Mouse (Mus musculus) monocyte, adult 5-6 weeks (primary cell): ENCODE results near the gene Ccdc157. TPM values are rescaled to one million over a fixed set of nuclear protein-coding genes. Genes with fewer than 3 reads are reported as not detected.
"Not testable (repeated sequence)": the region's sequence is repeated elsewhere in the genome, so short reads cannot be mapped to it uniquely, and the experiment has no call there.

ENCODE experiments used
- ATAC-seq: fragments of 153-309, 156-312 bp; replicated peaks from 2 replicates; pipeline ENCODE4 v1.8.0; 2017; ENCODE audit warnings: mild to moderate bottlenecking; ENCODE audit not compliant: low TSS enrichment, insufficient number of reproducible peaks, severe bottlenecking, poor library complexity, low FRiP score
- total RNA-seq: library from RNA; stranded (forward); fragments of 200-1000, 200-491, 200-594 nt; gene quantifications from 3 replicates; pipeline ENCODE4 v1.2.3, GENCODE M21; 2017

The Ccdc157 gene
- total RNA-seq, 1 experiment from 2014 or later: 9.2 TPM

GRCm38 (mm10) chr11:4141505-4141904 lies 18.6 kb downstream of the Ccdc157 start:
- ATAC-seq: no peak

- ATAC-seq: no peak
These were observed 21.1 kb downstream of the Ccdc157 start for GRCm38 (mm10) chr11:4138964-4139363.

- ATAC-seq: peak; percentile 60
These were observed 24.8 kb downstream of the Ccdc157 start, which contains the start of gene Rnf215 for GRCm38 (mm10) chr11:4134986-4135935. Rnf215 (plus strand) TSS chr11:4135202.

GRCm38 (mm10) chr11:4134400-4134799 lies 25.7 kb downstream of the Ccdc157 start:
- ATAC-seq: 0 out of 2 replicates have a peak, but pooled peaks have one; percentile 10

- no peak for ATAC-seq
These were observed 26.6 kb downstream of the Ccdc157 start for GRCm38 (mm10) chr11:4133450-4133849.

- not testable (repeated sequence) for ATAC-seq
These were observed 31.6 kb downstream of the Ccdc157 start for GRCm38 (mm10) chr11:4128461-4128860.

- ATAC-seq: no peak
These were observed 33.0 kb downstream of the Ccdc157 start for GRCm38 (mm10) chr11:4127059-4127458.

GRCm38 (mm10) chr11:4123922-4124321 lies 36.2 kb downstream of the Ccdc157 start:
- ATAC-seq: 0 out of 2 replicates have a peak, but pooled peaks have one; percentile 33

GRCm38 (mm10) chr11:4122742-4123579 lies 37.1 kb downstream of the Ccdc157 start, which contains the start of gene Sec14l2:
Sec14l2 (minus strand) TSS chr11:4123415.
- ATAC-seq: peak; percentile 44

- ATAC-seq: no peak
These were observed 37.9 kb downstream of the Ccdc157 start for GRCm38 (mm10) chr11:4122226-4122625.

GRCm38 (mm10) chr11:4121691-4122090 lies 38.4 kb downstream of the Ccdc157 start:
- no peak for ATAC-seq

GRCm38 (mm10) chr11:4119635-4120034 lies 40.5 kb downstream of the Ccdc157 start:
- ATAC-seq: no peak

GRCm38 (mm10) chr11:4118081-4118921 lies 41.8 kb downstream of the Ccdc157 start:
- no peak for ATAC-seq

GRCm38 (mm10) chr11:4117372-4118071 lies 42.6 kb downstream of the Ccdc157 start:
- no peak for ATAC-seq

- ATAC-seq: no peak
These were observed 43.5 kb downstream of the Ccdc157 start for GRCm38 (mm10) chr11:4116458-4117141.

GRCm38 (mm10) chr11:4115407-4115806 lies 44.7 kb downstream of the Ccdc157 start:
- no peak for ATAC-seq

- ATAC-seq: not testable (repeated sequence)
These were observed 45.6 kb downstream of the Ccdc157 start for GRCm38 (mm10) chr11:4114541-4114940.
